Mouse (Mus musculus): ENCODE measurements around the gene Ago3. TPM values are rescaled to one million over a fixed set of nuclear protein-coding genes. Genes with fewer than 3 reads are reported as not detected.

Gene Ago3
- total and polyA plus RNA-seq, 3 experiments = 5.3 to 6.7 (median 5.3) TPM

- dilution Hi-C loops (cut with MboI; ENCODE audit: extremely low pct_ligation_motif_present, extremely low pct_unique_long_range_greater_than_20kb, low sequenced_read_pairs) = no loop called here
- H3K27ac ChIP-seq (ENCODE audit: insufficient read depth, low read depth) = no peak overlapping the region
- no peak overlapping the region for H3K4me2 ChIP-seq (ENCODE audit: insufficient read depth, low read depth, poor library complexity, severe bottlenecking)
- in situ Hi-C loops (cut with MboI; ENCODE audit: low pct_ligation_motif_present, low pct_unique_long_range_greater_than_20kb, low sequenced_read_pairs) = no loop called here
- H3K4me1 ChIP-seq (ENCODE audit: control insufficient read depth in 1 of 2, insufficient read depth in 2 of 2) = 0 out of 4 replicates have a peak, but pooled peaks cover 0 to 3% of the 10 kb centered on the region in 2 experiments
- H3K4me3 ChIP-seq (replicated peaks in 1 of 3; ENCODE audit: low read depth in 2 of 3, low read length in 2 of 3, poor library complexity in 1 of 3) = no peak overlapping the region
- peaks cover 0 to 20% of the 10 kb centered on the region in 2 experiments for H3K36me3 ChIP-seq (replicated peaks in 1 of 2; ENCODE audit: control insufficient read depth in 1 of 2, insufficient read depth in 1 of 2, low read length in 1 of 2)
- no peaks in the 10 kb centered on the region for H3K27me3 ChIP-seq (replicated peaks)
- no peak for DNase-seq (ENCODE audit: extremely low read depth)
- H3K9ac ChIP-seq (ENCODE audit: insufficient read depth, low read depth) = no peak overlapping the region
- H3K9me3 ChIP-seq (replicated peaks; ENCODE audit: low read length) = no peaks in the 10 kb centered on the region
- no peaks in the 10 kb centered on the region for H3K79me2 ChIP-seq (replicated peaks; ENCODE audit: control insufficient read depth, extremely low read depth, insufficient read depth, poor library complexity, severe bottlenecking)
- TF ChIP-seq HCFC1 (IDR thresholded peaks at IDR 0.05; ENCODE audit: low read depth, low read length) = no peak
- TF ChIP-seq POLR2AphosphoS2 (IDR thresholded peaks at IDR 0.05; ENCODE audit: low read depth, low read length) = no peak
- no peak for TF ChIP-seq ZC3H11A (IDR thresholded peaks at IDR 0.05; ENCODE audit: low read depth, low read length)
- no peak for TF ChIP-seq MAFK (IDR thresholded peaks at IDR 0.05; ENCODE audit: insufficient replicate concordance, low read length)
- TF ChIP-seq SMC3 (IDR thresholded peaks at IDR 0.05; ENCODE audit: low read depth, low read length) = no peak
- no peak for TF ChIP-seq TCF12 (IDR thresholded peaks at IDR 0.05; ENCODE audit: low read depth, low read length)
- TF ChIP-seq MAZ (IDR thresholded peaks at IDR 0.05; ENCODE audit: low read depth, low read length) = no peak
- TF ChIP-seq CHD1 (IDR thresholded peaks at IDR 0.05; ENCODE audit: low read depth, low read length) = no peak
- no peak for TF ChIP-seq ZMIZ1 (IDR thresholded peaks at IDR 0.05; ENCODE audit: low read depth, low read length)
- no peak for TF ChIP-seq ETS1 (conservative IDR thresholded peaks at IDR 0.05; ENCODE audit: low read depth, low read length)
- no peak for TF ChIP-seq IRF4 (IDR thresholded peaks at IDR 0.05; ENCODE audit: low read depth, low read length)
These were observed 16.8 kb downstream of the Ago3 start for GRCm38 (mm10) chr4:126412526-126412925.

- in situ Hi-C loops (cut with MboI; ENCODE audit: low pct_ligation_motif_present, low pct_unique_long_range_greater_than_20kb, low sequenced_read_pairs) = no loop called here
These were observed 57.9 kb downstream of the Ago3 start for GRCm38 (mm10) chr4:126371497-126371896.

GRCm38 (mm10) chr4:126360069-126360468 is 69.3 kb downstream of the Ago3 start:
- no peaks in the 10 kb centered on the region; a peak in 1 of 4 replicates for H3K4me1 ChIP-seq (ENCODE audit: control insufficient read depth in 1 of 2, insufficient read depth in 2 of 2)
- dilution Hi-C loops (cut with MboI; ENCODE audit: extremely low pct_ligation_motif_present, extremely low pct_unique_long_range_greater_than_20kb, low sequenced_read_pairs) (no loop called here), in situ Hi-C loops (cut with MboI; ENCODE audit: low pct_ligation_motif_present, low pct_unique_long_range_greater_than_20kb, low sequenced_read_pairs) (no loop called here)
- H3K36me3 ChIP-seq (replicated peaks in 1 of 2; ENCODE audit: control insufficient read depth in 1 of 2, insufficient read depth in 1 of 2, low read length in 1 of 2) = peaks cover 10 to 49% of the 10 kb centered on the region in 2 experiments
- H3K27me3 ChIP-seq (replicated peaks) = no peaks in the 10 kb centered on the region
- no peak overlapping the region for H3K9ac ChIP-seq (ENCODE audit: insufficient read depth, low read depth)
- no peak overlapping the region for H3K4me3 ChIP-seq (replicated peaks in 1 of 3; ENCODE audit: low read depth in 2 of 3, low read length in 2 of 3, poor library complexity in 1 of 3)
- H3K79me2 ChIP-seq (replicated peaks; ENCODE audit: control insufficient read depth, extremely low read depth, insufficient read depth, poor library complexity, severe bottlenecking) = no peaks in the 10 kb centered on the region
- no peaks in the 10 kb centered on the region for H3K9me3 ChIP-seq (replicated peaks; ENCODE audit: low read length)
- H3K27ac ChIP-seq (ENCODE audit: insufficient read depth, low read depth) = no peak overlapping the region
- no peak overlapping the region for H3K4me2 ChIP-seq (ENCODE audit: insufficient read depth, low read depth, poor library complexity, severe bottlenecking)
- no peak for DNase-seq (ENCODE audit: extremely low read depth)
- TF ChIP-seq MAZ (IDR thresholded peaks at IDR 0.05; ENCODE audit: low read depth, low read length) (no peak), UBTF (IDR thresholded peaks at IDR 0.05; ENCODE audit: low read depth, low read length) (no peak), CHD1 (IDR thresholded peaks at IDR 0.05; ENCODE audit: low read depth, low read length) (no peak)

More at GRCm38 (mm10) chr4:126371497-126371896, 57.9 kb downstream of the Ago3 start:
- dilution Hi-C loops (cut with MboI; ENCODE audit: extremely low pct_ligation_motif_present, extremely low pct_unique_long_range_greater_than_20kb, low sequenced_read_pairs) = no loop called here
- Histone ChIP-seq H3K4me3 (replicated peaks in 1 of 3; ENCODE audit: low read depth in 2 of 3, low read length in 2 of 3, poor library complexity in 1 of 3) (no peak overlapping the region), H3K27ac (ENCODE audit: insufficient read depth, low read depth) (no peak overlapping the region), H3K79me2 (replicated peaks; ENCODE audit: control insufficient read depth, extremely low read depth, insufficient read depth, poor library complexity, severe bottlenecking) (no peaks in the 10 kb centered on the region), H3K4me1 (ENCODE audit: control insufficient read depth in 1 of 2, insufficient read depth in 2 of 2) (peaks cover 3 to 5% of the 10 kb centered on the region in 2 experiments; a peak in 3 of 4 replicates), H3K36me3 (replicated peaks in 1 of 2; ENCODE audit: control insufficient read depth in 1 of 2, insufficient read depth in 1 of 2, low read length in 1 of 2) (peaks cover 15 to 37% of the 10 kb centered on the region in 2 experiments), H3K27me3 (replicated peaks) (no peaks in the 10 kb centered on the region), H3K4me2 (ENCODE audit: insufficient read depth, low read depth, poor library complexity, severe bottlenecking) (no peak overlapping the region), H3K9me3 (replicated peaks; ENCODE audit: low read length) (no peaks in the 10 kb centered on the region), H3K9ac (ENCODE audit: insufficient read depth, low read depth) (no peak overlapping the region)
- no peak for DNase-seq (ENCODE audit: extremely low read depth)
- TF ChIP-seq JUND (conservative IDR thresholded peaks at IDR 0.05; ENCODE audit: low read depth, low read length) (0 out of 2 replicates have a peak, but pooled peaks have one; percentile 9), POLR2A (IDR thresholded peaks at IDR 0.05; ENCODE audit: low read depth, low read length) (no peak), TCF12 (IDR thresholded peaks at IDR 0.05; ENCODE audit: low read depth, low read length) (no peak), EP300 (IDR thresholded peaks at IDR 0.05; ENCODE audit: low read length) (peak; percentile 31; the same call in 1 of the 2 replicates), JUN (IDR thresholded peaks at IDR 0.05; ENCODE audit: insufficient read depth, low read depth, low read length) (peak; percentile 37; the same call in 1 of the 2 replicates), SIN3A (IDR thresholded peaks at IDR 0.05; ENCODE audit: low read length) (no peak), MAX (IDR thresholded peaks at IDR 0.05; ENCODE audit: low read length) (no peak)

All from CH12.LX (cell line).